Mouse (Mus musculus): ENCODE measurements around the gene Celf1. TPM values are rescaled to one million over a fixed set of nuclear protein-coding genes. Genes with fewer than 3 reads are reported as not detected.

Celf1 gene
- polyA plus RNA-seq, 1 experiment = 6.5 TPM

DNA sequence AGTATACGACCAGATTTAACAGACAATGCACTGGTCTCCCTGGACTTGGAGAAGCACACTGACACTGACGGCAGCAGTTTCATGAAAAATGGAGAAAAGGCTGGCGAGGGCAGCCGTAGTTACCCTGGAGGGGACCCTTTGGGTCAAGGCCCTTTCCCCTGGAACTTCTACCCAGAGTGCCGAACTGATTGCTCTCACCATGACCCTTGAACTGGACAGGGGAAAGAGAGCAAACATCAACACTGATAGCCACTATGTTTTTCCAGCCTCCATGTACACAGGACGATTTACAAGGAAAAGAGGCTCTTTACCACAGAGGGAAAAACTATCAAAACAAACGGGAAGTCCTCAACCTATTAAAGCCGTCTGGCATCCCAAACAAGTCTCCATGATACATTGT is 8.4 kb upstream of the Celf1 start:
- no peaks in the 10 kb centered on the region for H3K9me3 ChIP-seq (ENCODE audit: control insufficient read depth, low read length)
- TF ChIP-seq TAL1 (IDR thresholded peaks at IDR 0.05; ENCODE audit: low read length) (no peak), GATA1 (IDR thresholded peaks at IDR 0.05; ENCODE audit: low read length) (no peak)
- no peak overlapping the region for H3K4me3 ChIP-seq (replicated peaks)
- H3K4me1 ChIP-seq (ENCODE audit: control insufficient read depth) = peaks cover 6% of the 10 kb centered on the region
- H3K36me3 ChIP-seq (ENCODE audit: control insufficient read depth) = no peaks in the 10 kb centered on the region
- peaks cover 25% of the 10 kb centered on the region for H3K27me3 ChIP-seq (ENCODE audit: control insufficient read depth)

DNA sequence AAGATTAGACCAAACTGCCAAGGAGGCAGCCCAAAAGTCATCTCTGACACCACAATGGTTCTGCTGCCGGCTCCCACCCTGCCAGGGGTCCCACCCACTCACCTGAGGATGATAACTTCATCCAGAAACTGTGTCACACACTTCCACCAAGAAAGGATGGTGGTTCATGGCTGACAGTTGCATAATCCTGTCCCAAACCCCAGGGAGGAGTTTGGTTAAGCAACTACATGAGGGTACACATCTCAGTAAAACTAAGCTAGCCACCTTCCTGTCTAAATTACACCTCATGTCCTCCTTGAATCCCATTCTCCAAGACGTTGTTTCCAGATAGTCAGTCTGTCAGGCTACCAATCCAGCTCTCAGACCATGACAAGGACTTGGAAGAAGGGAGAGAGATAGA is 7.9 kb upstream of the Celf1 start:
- H3K4me1 ChIP-seq (ENCODE audit: control insufficient read depth) = peaks cover 6% of the 10 kb centered on the region
- TF ChIP-seq TAL1 (IDR thresholded peaks at IDR 0.05; ENCODE audit: low read length) = no peak
- TF ChIP-seq GATA1 (IDR thresholded peaks at IDR 0.05; ENCODE audit: low read length) = no peak
- no peaks in the 10 kb centered on the region for H3K9me3 ChIP-seq (ENCODE audit: control insufficient read depth, low read length)
- no peak overlapping the region for H3K4me3 ChIP-seq (replicated peaks)
- peaks cover 25% of the 10 kb centered on the region for H3K27me3 ChIP-seq (ENCODE audit: control insufficient read depth)
- no peaks in the 10 kb centered on the region for H3K36me3 ChIP-seq (ENCODE audit: control insufficient read depth)

DNA sequence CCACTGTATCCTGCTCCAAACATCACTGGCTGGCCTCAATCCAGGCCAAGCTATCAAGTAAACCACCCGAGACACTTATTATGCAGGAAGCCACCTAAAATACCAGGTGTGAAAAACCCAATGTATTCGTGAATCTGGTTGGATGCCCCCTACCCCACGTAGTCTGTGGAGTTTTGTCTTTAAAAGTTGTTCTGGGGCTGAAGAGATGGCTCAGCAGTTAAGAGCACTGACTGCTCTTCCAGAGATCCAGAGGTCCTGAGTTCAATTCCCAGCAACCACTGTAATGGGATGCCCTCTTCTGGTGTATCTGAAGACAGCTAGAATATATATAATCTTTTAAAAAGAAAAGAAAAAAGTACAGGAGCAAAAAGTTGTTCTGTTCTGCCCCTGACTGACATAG is 1.8 kb upstream of the Celf1 start:
- peaks cover 36% of the 10 kb centered on the region for H3K4me1 ChIP-seq (ENCODE audit: control insufficient read depth)
- H3K9me3 ChIP-seq (ENCODE audit: control insufficient read depth, low read length) = no peaks in the 10 kb centered on the region
- H3K27me3 ChIP-seq (ENCODE audit: control insufficient read depth) = peaks cover 8% of the 10 kb centered on the region
- H3K36me3 ChIP-seq (ENCODE audit: control insufficient read depth) = peaks cover 17% of the 10 kb centered on the region
- TF ChIP-seq TAL1 (IDR thresholded peaks at IDR 0.05; ENCODE audit: low read length) (no peak), GATA1 (IDR thresholded peaks at IDR 0.05; ENCODE audit: low read length) (no peak)
- no peak overlapping the region for H3K4me3 ChIP-seq (replicated peaks)

GRCm38 (mm10) chr2:90939750-90940149 is 432 bp upstream of the Celf1 start:
- H3K4me3 ChIP-seq (replicated peaks) = peak overlapping the region; percentile 99
- H3K27me3 ChIP-seq (ENCODE audit: control insufficient read depth) = peaks cover 6% of the 10 kb centered on the region
- no peaks in the 10 kb centered on the region for H3K9me3 ChIP-seq (ENCODE audit: control insufficient read depth, low read length)
- peaks cover 45% of the 10 kb centered on the region for H3K4me1 ChIP-seq (ENCODE audit: control insufficient read depth)
- no peak for TF ChIP-seq GATA1 (IDR thresholded peaks at IDR 0.05; ENCODE audit: low read length)
- no peak for TF ChIP-seq TAL1 (IDR thresholded peaks at IDR 0.05; ENCODE audit: low read length)
- H3K36me3 ChIP-seq (ENCODE audit: control insufficient read depth) = peaks cover 30% of the 10 kb centered on the region

GRCm38 (mm10) chr2:90941744-90942143 is 1.6 kb downstream of the Celf1 start:
- Histone ChIP-seq H3K4me1 (ENCODE audit: control insufficient read depth) (peaks cover 53% of the 10 kb centered on the region), H3K27me3 (ENCODE audit: control insufficient read depth) (no peaks in the 10 kb centered on the region), H3K9me3 (ENCODE audit: control insufficient read depth, low read length) (no peaks in the 10 kb centered on the region), H3K36me3 (ENCODE audit: control insufficient read depth) (peaks cover 41% of the 10 kb centered on the region), H3K4me3 (replicated peaks) (peak overlapping the region; percentile 99)
- no peak for TF ChIP-seq TAL1 (IDR thresholded peaks at IDR 0.05; ENCODE audit: low read length)
- no peak for TF ChIP-seq GATA1 (IDR thresholded peaks at IDR 0.05; ENCODE audit: low read length)

DNA sequence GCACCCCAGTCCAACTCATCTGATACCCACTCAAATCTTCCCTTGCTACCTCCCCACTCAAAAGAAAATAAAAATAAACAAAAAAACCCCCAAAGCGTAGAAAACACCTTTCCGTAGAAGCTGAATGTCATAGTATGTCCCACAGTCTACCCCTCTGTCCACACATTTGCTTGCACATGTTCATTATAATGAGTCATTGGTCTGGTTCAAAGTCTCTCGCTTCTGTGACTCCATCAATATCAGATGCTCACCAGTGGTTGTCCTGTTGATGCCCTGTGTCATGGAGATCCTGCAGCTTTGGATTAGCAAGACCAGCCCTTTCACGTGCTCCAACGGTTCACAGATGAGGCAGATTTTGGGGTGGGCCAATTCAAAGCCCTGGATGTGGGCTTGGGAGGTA is 10.0 kb downstream of the Celf1 start:
- TF ChIP-seq GATA1 (IDR thresholded peaks at IDR 0.05; ENCODE audit: low read length) (no peak), TAL1 (IDR thresholded peaks at IDR 0.05; ENCODE audit: low read length) (no peak)
- peaks cover 45% of the 10 kb centered on the region for H3K4me1 ChIP-seq (ENCODE audit: control insufficient read depth)

DNA sequence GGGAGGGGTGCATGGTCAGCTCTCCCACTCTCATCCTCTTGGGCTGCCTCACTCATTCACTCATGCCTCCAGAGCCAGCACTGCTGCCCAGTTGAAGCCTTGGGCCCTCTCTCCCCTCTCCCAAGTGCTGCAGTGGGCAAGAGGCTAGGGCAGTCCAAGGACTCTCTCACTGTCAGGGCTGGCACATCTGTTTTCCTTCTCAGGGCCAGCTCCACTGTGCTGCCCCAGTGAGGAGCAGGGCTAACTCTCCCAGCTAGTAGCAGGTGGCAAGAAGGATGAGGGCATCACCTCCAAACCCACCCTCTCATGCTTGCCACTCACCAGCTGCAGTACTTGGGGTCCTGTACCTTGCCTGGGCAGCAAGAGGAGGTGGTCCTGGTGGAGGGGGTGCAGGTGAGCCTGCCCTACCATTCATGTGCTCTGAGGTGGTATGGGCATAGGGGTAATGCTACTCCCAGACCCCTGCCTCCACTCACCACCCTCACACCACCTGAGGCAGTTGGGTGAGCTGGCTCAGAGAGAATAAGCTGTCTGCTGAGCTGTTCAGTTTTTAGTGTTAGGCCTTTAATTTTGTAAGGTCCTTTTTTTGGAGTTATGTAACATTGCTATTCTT is 10.5 kb downstream of the Celf1 start:
- H3K36me3 ChIP-seq (ENCODE audit: control insufficient read depth) = peaks cover 56% of the 10 kb centered on the region
- H3K4me1 ChIP-seq (ENCODE audit: control insufficient read depth) = peaks cover 44% of the 10 kb centered on the region
- TF ChIP-seq TAL1 (IDR thresholded peaks at IDR 0.05; ENCODE audit: low read length) = no peak
- TF ChIP-seq GATA1 (IDR thresholded peaks at IDR 0.05; ENCODE audit: low read length) = no peak
- H3K27me3 ChIP-seq (ENCODE audit: control insufficient read depth) = no peaks in the 10 kb centered on the region
- H3K4me3 ChIP-seq (replicated peaks) = no peak overlapping the region
- no peaks in the 10 kb centered on the region for H3K9me3 ChIP-seq (ENCODE audit: control insufficient read depth, low read length)

More for the DNA sequence above, 10.0 kb downstream of the Celf1 start:
- no peaks in the 10 kb centered on the region for H3K9me3 ChIP-seq (ENCODE audit: control insufficient read depth, low read length)
- no peaks in the 10 kb centered on the region for H3K27me3 ChIP-seq (ENCODE audit: control insufficient read depth)
- no peak overlapping the region for H3K4me3 ChIP-seq (replicated peaks)
- H3K36me3 ChIP-seq (ENCODE audit: control insufficient read depth) = peaks cover 55% of the 10 kb centered on the region

DNA sequence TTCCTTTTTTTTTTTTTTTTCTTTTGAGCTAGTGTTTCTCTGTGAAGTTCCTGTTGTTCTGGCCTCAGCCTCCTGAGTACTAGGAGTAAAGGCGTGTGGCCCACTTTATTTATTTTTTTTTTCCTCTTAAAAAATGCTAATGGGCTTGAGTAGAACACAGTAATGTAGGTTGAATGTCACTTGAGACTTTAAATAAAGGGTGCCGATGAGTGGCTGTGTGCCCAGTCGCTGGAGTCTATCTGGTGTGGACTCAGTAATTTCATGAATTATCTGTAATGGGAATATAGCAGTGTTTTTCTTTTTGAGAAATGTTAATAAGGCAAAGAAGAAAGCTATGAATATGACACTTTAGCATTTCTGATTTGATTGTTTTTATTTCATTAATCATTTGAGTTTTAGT is 13.3 kb downstream of the Celf1 start:
- TF ChIP-seq GATA1 (IDR thresholded peaks at IDR 0.05; ENCODE audit: low read length) (no peak), TAL1 (IDR thresholded peaks at IDR 0.05; ENCODE audit: low read length) (no peak)
- Histone ChIP-seq H3K27me3 (ENCODE audit: control insufficient read depth) (no peaks in the 10 kb centered on the region), H3K4me3 (replicated peaks) (no peak overlapping the region), H3K4me1 (ENCODE audit: control insufficient read depth) (peaks cover 36% of the 10 kb centered on the region), H3K36me3 (ENCODE audit: control insufficient read depth) (peaks cover 53% of the 10 kb centered on the region), H3K9me3 (ENCODE audit: control insufficient read depth, low read length) (no peaks in the 10 kb centered on the region)

- no peak for TF ChIP-seq GATA1 (IDR thresholded peaks at IDR 0.05; ENCODE audit: low read length)
- TF ChIP-seq TAL1 (IDR thresholded peaks at IDR 0.05; ENCODE audit: low read length) = no peak
- no peak overlapping the region for H3K4me3 ChIP-seq (replicated peaks)
- H3K27me3 ChIP-seq (ENCODE audit: control insufficient read depth) = no peaks in the 10 kb centered on the region
- no peaks in the 10 kb centered on the region for H3K9me3 ChIP-seq (ENCODE audit: control insufficient read depth, low read length)
- H3K4me1 ChIP-seq (ENCODE audit: control insufficient read depth) = peaks cover 29% of the 10 kb centered on the region
- peaks cover 53% of the 10 kb centered on the region for H3K36me3 ChIP-seq (ENCODE audit: control insufficient read depth)
Measured at GRCm38 (mm10) chr2:90956053-90956452, 15.9 kb downstream of the Celf1 start.

- Histone ChIP-seq H3K4me3 (replicated peaks) (no peak overlapping the region), H3K4me1 (ENCODE audit: control insufficient read depth) (peaks cover 21% of the 10 kb centered on the region), H3K9me3 (ENCODE audit: control insufficient read depth, low read length) (no peaks in the 10 kb centered on the region), H3K36me3 (ENCODE audit: control insufficient read depth) (peaks cover 48% of the 10 kb centered on the region), H3K27me3 (ENCODE audit: control insufficient read depth) (no peaks in the 10 kb centered on the region)
- no peak for TF ChIP-seq TAL1 (IDR thresholded peaks at IDR 0.05; ENCODE audit: low read length)
- no peak for TF ChIP-seq GATA1 (IDR thresholded peaks at IDR 0.05; ENCODE audit: low read length)
Measured at GRCm38 (mm10) chr2:90958856-90959255, 18.7 kb downstream of the Celf1 start.

Measured in erythroblast, embryonic 14.5 days (primary cell).